Mouse (Mus musculus): ENCODE results near the gene Fasn. TPM values are rescaled to one million over a fixed set of nuclear protein-coding genes. Genes with fewer than 3 reads are reported as not detected.

Fasn gene
- polyA plus RNA-seq, 1 experiment, result 274 TPM

DNA sequence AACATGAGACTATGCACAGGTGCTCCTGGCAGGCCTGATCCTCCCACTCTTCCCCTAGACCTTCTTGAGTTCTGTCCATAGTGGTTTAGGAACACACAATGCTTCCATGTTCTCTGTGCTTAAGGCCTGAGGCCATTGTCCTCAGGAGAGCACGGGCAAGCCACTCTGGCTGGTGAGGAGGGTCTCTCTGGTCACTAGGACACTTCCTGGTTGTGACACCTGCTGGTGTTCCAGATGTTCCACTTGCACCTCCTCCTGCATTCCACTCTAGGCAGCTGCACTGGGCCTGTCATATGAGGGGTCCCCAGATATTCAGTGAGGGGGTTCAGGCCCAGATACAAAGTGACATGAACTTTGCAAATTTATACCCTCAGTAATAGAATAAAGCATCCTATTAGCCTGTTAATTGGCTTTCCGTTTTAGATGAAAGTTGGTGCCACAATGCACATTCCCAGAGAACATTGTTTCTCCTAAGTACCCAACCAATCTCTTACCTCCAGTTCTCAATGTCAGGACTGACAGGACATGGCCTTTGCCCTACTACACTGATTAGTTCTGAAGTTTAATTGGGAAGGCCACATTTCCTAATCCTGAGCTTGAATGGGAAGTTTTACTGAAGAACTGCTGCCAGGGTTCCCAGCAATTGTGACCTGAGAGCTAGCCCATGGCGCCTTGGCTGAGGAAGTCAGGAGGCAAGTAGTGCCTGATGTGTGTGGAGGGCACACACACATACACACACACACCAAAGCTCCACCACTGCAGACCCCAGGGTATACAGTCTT is 7.5 kb upstream of the Fasn start:
- 91% methylated on average over 3 of the region's 3 CpGs for WGBS
- no peaks in the 10 kb centered on the region for H3K4me1 ChIP-seq (ENCODE audit: control insufficient read depth, insufficient read depth, low read length)
- TF ChIP-seq CTCF (IDR thresholded peaks at IDR 0.05; ENCODE audit: borderline replicate concordance, insufficient read depth, low read depth, low read length) (no peak), POLR2A (IDR thresholded peaks at IDR 0.05; ENCODE audit: borderline replicate concordance, insufficient read depth, low read length) (no peak)
- H3K27me3 ChIP-seq (ENCODE audit: control insufficient read depth, insufficient read depth, low read length), result no peaks in the 10 kb centered on the region
- H3K4me3 ChIP-seq (replicated peaks; ENCODE audit: insufficient read depth, low read depth, low read length), result no peak overlapping the region
- no peak overlapping the region for H3K27ac ChIP-seq (ENCODE audit: insufficient read depth, low read length)
- no peak for DNase-seq

DNA sequence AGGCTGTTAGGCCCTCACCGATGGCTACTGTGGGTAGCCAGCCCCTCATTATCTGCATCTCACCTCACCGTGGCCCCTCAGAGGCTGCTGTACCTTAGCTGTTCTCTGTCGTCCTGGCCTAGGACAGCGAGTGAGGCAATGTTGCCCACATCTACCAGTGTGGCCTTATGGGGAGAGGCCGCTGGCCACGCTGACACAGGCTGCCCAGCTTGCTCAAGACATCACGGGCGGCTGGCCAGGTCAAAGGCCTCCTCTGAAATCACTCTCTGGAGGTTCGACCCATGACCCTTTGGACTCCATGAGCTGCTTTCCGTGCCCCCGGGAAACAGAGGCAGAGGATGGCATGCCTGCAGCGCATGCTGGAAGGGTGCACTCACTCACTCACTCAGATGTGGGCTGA is 6.3 kb upstream of the Fasn start:
- H3K27me3 ChIP-seq (ENCODE audit: control insufficient read depth, insufficient read depth, low read length), result no peaks in the 10 kb centered on the region
- WGBS, result 79% methylated on average over 12 of the region's 12 CpGs
- H3K27ac ChIP-seq (ENCODE audit: insufficient read depth, low read length), result no peak overlapping the region
- no peak overlapping the region for H3K4me3 ChIP-seq (replicated peaks; ENCODE audit: insufficient read depth, low read depth, low read length)
- no peaks in the 10 kb centered on the region for H3K4me1 ChIP-seq (ENCODE audit: control insufficient read depth, insufficient read depth, low read length)
- TF ChIP-seq POLR2A (IDR thresholded peaks at IDR 0.05; ENCODE audit: borderline replicate concordance, insufficient read depth, low read length) (no peak), CTCF (IDR thresholded peaks at IDR 0.05; ENCODE audit: borderline replicate concordance, insufficient read depth, low read depth, low read length) (no peak)
- no peak for DNase-seq

GRCm38 (mm10) chr11:120829757-120830532 is 5.6 kb upstream of the Fasn start:
- no peak for DNase-seq
- Histone ChIP-seq H3K27ac (ENCODE audit: insufficient read depth, low read length) (no peak overlapping the region), H3K4me3 (replicated peaks; ENCODE audit: insufficient read depth, low read depth, low read length) (no peak overlapping the region), H3K27me3 (ENCODE audit: control insufficient read depth, insufficient read depth, low read length) (no peaks in the 10 kb centered on the region), H3K4me1 (ENCODE audit: control insufficient read depth, insufficient read depth, low read length) (peaks cover 7% of the 10 kb centered on the region; the same call in 1 of the 2 replicates)
- TF ChIP-seq CTCF (IDR thresholded peaks at IDR 0.05; ENCODE audit: borderline replicate concordance, insufficient read depth, low read depth, low read length), result no peak
- no peak for TF ChIP-seq POLR2A (IDR thresholded peaks at IDR 0.05; ENCODE audit: borderline replicate concordance, insufficient read depth, low read length)
- WGBS, result 90% methylated on average over 10 of the region's 10 CpGs

DNA sequence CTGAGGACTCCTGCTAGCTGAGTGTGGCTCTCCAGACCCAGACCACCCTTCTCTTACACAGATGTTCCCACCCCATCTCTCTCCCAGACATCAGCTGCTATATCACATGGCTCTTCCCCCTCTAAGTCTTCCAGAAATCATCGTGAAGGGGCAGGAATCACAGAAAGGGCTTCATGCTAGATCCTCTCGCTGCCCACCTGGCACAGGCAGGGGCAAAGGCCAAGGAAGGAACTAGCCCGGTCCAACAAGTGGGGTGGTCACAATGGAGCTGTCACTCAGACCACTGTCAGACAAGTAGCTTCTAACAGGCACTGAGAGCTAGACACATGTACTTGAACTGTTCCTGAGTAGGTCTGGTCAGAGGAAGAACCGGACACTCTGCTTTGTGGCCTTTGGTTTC is 4.1 kb upstream of the Fasn start:
- no peak for TF ChIP-seq CTCF (IDR thresholded peaks at IDR 0.05; ENCODE audit: borderline replicate concordance, insufficient read depth, low read depth, low read length)
- TF ChIP-seq POLR2A (IDR thresholded peaks at IDR 0.05; ENCODE audit: borderline replicate concordance, insufficient read depth, low read length), result no peak
- WGBS, result 71% methylated on average over 4 of the region's 4 CpGs

GRCm38 (mm10) chr11:120826016-120826953 is 1.9 kb upstream of the Fasn start:
- DNase-seq, result no peak
- H3K4me3 ChIP-seq (replicated peaks; ENCODE audit: insufficient read depth, low read depth, low read length), result no peak overlapping the region
- no peak overlapping the region for H3K27ac ChIP-seq (ENCODE audit: insufficient read depth, low read length)
- 89% methylated on average over 8 of the region's 8 CpGs for WGBS
- TF ChIP-seq POLR2A (IDR thresholded peaks at IDR 0.05; ENCODE audit: borderline replicate concordance, insufficient read depth, low read length) (no peak), CTCF (IDR thresholded peaks at IDR 0.05; ENCODE audit: borderline replicate concordance, insufficient read depth, low read depth, low read length) (no peak)
- peaks cover 22% of the 10 kb centered on the region for H3K4me1 ChIP-seq (ENCODE audit: control insufficient read depth, insufficient read depth, low read length)
- H3K27me3 ChIP-seq (ENCODE audit: control insufficient read depth, insufficient read depth, low read length), result no peaks in the 10 kb centered on the region

More for the DNA sequence above, 4.1 kb upstream of the Fasn start:
- no peak overlapping the region for H3K27ac ChIP-seq (ENCODE audit: insufficient read depth, low read length)
- no peak overlapping the region for H3K4me3 ChIP-seq (replicated peaks; ENCODE audit: insufficient read depth, low read depth, low read length)
- no peaks in the 10 kb centered on the region for H3K27me3 ChIP-seq (ENCODE audit: control insufficient read depth, insufficient read depth, low read length)
- DNase-seq, result no peak
- peaks cover 8% of the 10 kb centered on the region; the same call in 1 of the 2 replicates for H3K4me1 ChIP-seq (ENCODE audit: control insufficient read depth, insufficient read depth, low read length)

GRCm38 (mm10) chr11:120825289-120825863 is 1.0 kb upstream of the Fasn start:
- Histone ChIP-seq H3K27ac (ENCODE audit: insufficient read depth, low read length) (peak overlapping the region; percentile 99), H3K27me3 (ENCODE audit: control insufficient read depth, insufficient read depth, low read length) (no peaks in the 10 kb centered on the region), H3K4me1 (ENCODE audit: control insufficient read depth, insufficient read depth, low read length) (peaks cover 31% of the 10 kb centered on the region), H3K4me3 (replicated peaks; ENCODE audit: insufficient read depth, low read depth, low read length) (peak overlapping the region; percentile 97)
- 45% methylated on average over 4 of the region's 4 CpGs for WGBS
- TF ChIP-seq POLR2A (IDR thresholded peaks at IDR 0.05; ENCODE audit: borderline replicate concordance, insufficient read depth, low read length), result no peak
- no peak for TF ChIP-seq CTCF (IDR thresholded peaks at IDR 0.05; ENCODE audit: borderline replicate concordance, insufficient read depth, low read depth, low read length)
- DNase-seq, result peak; percentile 42 to 46

DNA sequence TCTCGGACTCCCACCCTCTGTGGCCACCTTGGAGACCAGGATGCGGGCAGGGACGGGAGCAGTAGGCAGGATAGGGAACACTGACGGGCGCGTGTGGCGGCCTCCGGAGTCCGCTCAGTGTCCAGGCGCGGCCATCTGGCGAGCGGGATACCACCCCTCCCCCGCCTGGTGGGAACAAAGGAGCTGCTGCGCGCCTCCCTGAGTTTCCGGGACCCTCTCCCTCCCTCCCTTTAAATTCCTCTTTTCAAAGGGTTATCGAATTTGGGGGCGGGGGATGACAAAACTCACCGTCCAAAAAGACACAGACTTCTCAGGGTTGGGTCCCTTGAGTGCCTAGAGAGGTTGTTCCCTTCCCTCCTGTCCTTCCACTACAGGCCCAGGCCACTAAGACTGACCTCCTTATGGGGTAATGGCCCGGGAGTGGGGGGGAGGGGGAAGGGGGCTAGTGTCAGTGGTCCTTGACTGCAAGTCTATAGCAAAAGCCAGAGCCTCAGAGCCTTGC is 491 bp upstream of the Fasn start:
- TF ChIP-seq CTCF (IDR thresholded peaks at IDR 0.05; ENCODE audit: borderline replicate concordance, insufficient read depth, low read depth, low read length) (no peak), POLR2A (IDR thresholded peaks at IDR 0.05; ENCODE audit: borderline replicate concordance, insufficient read depth, low read length) (no peak)
- H3K4me3 ChIP-seq (replicated peaks; ENCODE audit: insufficient read depth, low read depth, low read length), result peak overlapping the region; percentile 97
- H3K27me3 ChIP-seq (ENCODE audit: control insufficient read depth, insufficient read depth, low read length), result no peaks in the 10 kb centered on the region
- under 1% methylated on average over 21 of the region's 21 CpGs for WGBS
- DNase-seq, result no peak
- peaks cover 37% of the 10 kb centered on the region for H3K4me1 ChIP-seq (ENCODE audit: control insufficient read depth, insufficient read depth, low read length)
- H3K27ac ChIP-seq (ENCODE audit: insufficient read depth, low read length), result peak overlapping the region; percentile 99

All from cerebellum, adult 2 months (tissue).